Mouse (Mus musculus) embryonic facial prominence, embryonic 15.5 days (tissue): ENCODE results near the gene Ccdc97. TPM values are rescaled to one million over a fixed set of nuclear protein-coding genes. Genes with fewer than 3 reads are reported as not detected.

Source experiments
- ATAC-seq: fragments of 200-750 bp; cut with Nextera tagmentation; 2 replicates; pipeline ENCODE4 v1.8.0; 2017; ENCODE audit warnings: low read depth, moderate TSS enrichment; ENCODE audit not compliant: insufficient number of reproducible peaks, low FRiP score, low TSS enrichment
- H3K27ac ChIP-seq: fragments of 300-500 bp; sonication (generic); replicated peaks from 2 replicates; pipeline ENCODE4 v1.5.1; 2015; ENCODE audit warnings: mild to moderate bottlenecking, inconsistent platforms
- H3K27me3 ChIP-seq: fragments of 300-500 bp; sonication (generic); 2 replicates; pipeline ENCODE4 v1.6.1; 2015; ENCODE audit warnings: inconsistent platforms
- H3K36me3 ChIP-seq: fragments of 300-500 bp; sonication (generic); 2 replicates; pipeline ENCODE4 v1.6.1; 2015; ENCODE audit warnings: mild to moderate bottlenecking, inconsistent platforms
- H3K4me1 ChIP-seq: fragments of 300-500 bp; sonication (generic); 2 replicates; pipeline ENCODE4 v1.6.1; 2015; ENCODE audit warnings: inconsistent platforms
- H3K4me2 ChIP-seq: fragments of 300-500 bp; sonication (generic); replicated peaks from 2 replicates; pipeline ENCODE4 v1.6.1; 2015; ENCODE audit warnings: mild to moderate bottlenecking, inconsistent platforms
- H3K4me3 ChIP-seq: fragments of 300-500 bp; sonication (generic); replicated peaks from 2 replicates; pipeline ENCODE4 v1.5.1; 2015; ENCODE audit warnings: mild to moderate bottlenecking, inconsistent platforms
- H3K9ac ChIP-seq: fragments of 300-500 bp; sonication (generic); 2 replicates; pipeline ENCODE4 v1.6.1; 2015; ENCODE audit warnings: inconsistent platforms
- H3K9me3 ChIP-seq: fragments of 300-500 bp; sonication (generic); replicated peaks from 2 replicates; pipeline ENCODE4 v1.6.1; 2016; ENCODE audit warnings: inconsistent platforms
- WGBS: fragments of 180-500 bp; shearing (Covaris S2); methylation state at CpG from one replicate; pipeline ENCODE4 v1.1.7; 2015; 5-methylcytosine and 5-hydroxymethylcytosine counted together
- polyA plus RNA-seq: library from polyadenylated mRNA; unstranded; fragments of >200 nt; fragmentation: Nextera tagmentation; extraction: Ambion mirVana; gene quantifications from 2 replicates; pipeline ENCODE4 v1.2.1, GENCODE M21; 2015

The Ccdc97 gene
- polyA plus RNA-seq: 25.2 and 32.8 TPM in 2 replicates

- Histone ChIP-seq H3K4me3 (peak within 1 kb of the TSS; percentile 73), H3K27ac (peak within 1 kb of the TSS; percentile 90), H3K27me3 (no peaks in the 10 kb centered on the region), H3K9me3 (no peaks in the 10 kb centered on the region), H3K4me2 (peak within 1 kb of the TSS; percentile 80), H3K9ac (peak within 1 kb of the TSS; percentile 58), H3K4me1 (peaks cover 22% of the 10 kb centered on the region), H3K36me3 (peaks cover 63% of the 10 kb centered on the region)
- WGBS: 4% methylated on average over 32 of the region's 32 CpGs
- ATAC-seq: peak; percentile 83
Measured at GRCm38 (mm10) chr7:25718788-25719417, at the start of gene Ccdc97. Ccdc97 (minus strand) TSS chr7:25719088.

GRCm38 (mm10) chr7:25768229-25768628 lies 49.3 kb upstream of the Ccdc97 start:
- Histone ChIP-seq H3K27me3 (no peaks in the 10 kb centered on the region), H3K27ac (no peak overlapping the region), H3K4me1 (no peaks in the 10 kb centered on the region), H3K9me3 (no peaks in the 10 kb centered on the region), H3K4me2 (no peak overlapping the region), H3K4me3 (no peak overlapping the region), H3K36me3 (peaks cover 75% of the 10 kb centered on the region), H3K9ac (no peak overlapping the region)
- no peak for ATAC-seq
- WGBS: 84% methylated on average over 5 of the region's 5 CpGs

- H3K9ac ChIP-seq: no peak overlapping the region
- H3K4me1 ChIP-seq: no peaks in the 10 kb centered on the region
- H3K36me3 ChIP-seq: peaks cover 76% of the 10 kb centered on the region
- WGBS: 88% methylated on average over 6 of the region's 6 CpGs
- no peak overlapping the region for H3K27ac ChIP-seq
- H3K27me3 ChIP-seq: no peaks in the 10 kb centered on the region
- no peak overlapping the region for H3K4me3 ChIP-seq
- ATAC-seq: no peak
- no peaks in the 10 kb centered on the region for H3K9me3 ChIP-seq
- no peak overlapping the region for H3K4me2 ChIP-seq
Measured at GRCm38 (mm10) chr7:25766108-25766507, 47.2 kb upstream of the Ccdc97 start.

- Histone ChIP-seq H3K4me3 (no peak overlapping the region), H3K27ac (no peak overlapping the region), H3K9ac (no peak overlapping the region), H3K4me1 (no peaks in the 10 kb centered on the region), H3K4me2 (no peak overlapping the region), H3K9me3 (no peaks in the 10 kb centered on the region), H3K36me3 (peaks cover 82% of the 10 kb centered on the region), H3K27me3 (no peaks in the 10 kb centered on the region)
- 40% methylated on average over 5 of the region's 5 CpGs for WGBS
- ATAC-seq: no peak
Measured at GRCm38 (mm10) chr7:25764221-25764620, 45.3 kb upstream of the Ccdc97 start.

GRCm38 (mm10) chr7:25763678-25764077 lies 44.8 kb upstream of the Ccdc97 start:
- Histone ChIP-seq H3K27me3 (no peaks in the 10 kb centered on the region), H3K36me3 (peaks cover 79% of the 10 kb centered on the region), H3K4me3 (no peak overlapping the region), H3K4me2 (no peak overlapping the region), H3K27ac (no peak overlapping the region), H3K4me1 (no peaks in the 10 kb centered on the region), H3K9ac (no peak overlapping the region), H3K9me3 (no peaks in the 10 kb centered on the region)
- no peak for ATAC-seq
- WGBS: 61% methylated on average over 11 of the region's 11 CpGs

- WGBS: 76% methylated on average over 10 of the region's 10 CpGs
- no peak for ATAC-seq
- Histone ChIP-seq H3K27ac (no peak overlapping the region), H3K4me1 (no peaks in the 10 kb centered on the region), H3K9me3 (no peaks in the 10 kb centered on the region), H3K9ac (no peak overlapping the region), H3K36me3 (peaks cover 73% of the 10 kb centered on the region), H3K27me3 (no peaks in the 10 kb centered on the region), H3K4me2 (no peak overlapping the region), H3K4me3 (no peak overlapping the region)
Measured at GRCm38 (mm10) chr7:25761354-25761753, 42.5 kb upstream of the Ccdc97 start.

GRCm38 (mm10) chr7:25756011-25756410 lies 37.1 kb upstream of the Ccdc97 start:
- WGBS: 1% methylated on average over 18 of the region's 18 CpGs

GRCm38 (mm10) chr7:25755468-25755833 lies 36.6 kb upstream of the Ccdc97 start:
- peak overlapping the region; percentile 89 for H3K4me2 ChIP-seq
- peak overlapping the region; percentile 77 for H3K4me3 ChIP-seq
- peaks cover 35% of the 10 kb centered on the region for H3K36me3 ChIP-seq
- H3K9ac ChIP-seq: peak overlapping the region; percentile 37
- peaks cover 25% of the 10 kb centered on the region for H3K4me1 ChIP-seq
- H3K27me3 ChIP-seq: no peaks in the 10 kb centered on the region
- WGBS: under 1% methylated on average over 15 of the region's 15 CpGs
- peak overlapping the region; percentile 99 for H3K27ac ChIP-seq
- ATAC-seq: peak; percentile 48; the same call in 1 of the 2 replicates
- no peaks in the 10 kb centered on the region for H3K9me3 ChIP-seq

More at GRCm38 (mm10) chr7:25756011-25756410, 37.1 kb upstream of the Ccdc97 start:
- no peaks in the 10 kb centered on the region for H3K9me3 ChIP-seq
- peak overlapping the region; percentile 89 for H3K4me2 ChIP-seq
- peak; percentile 21; the same call in 1 of the 2 replicates for ATAC-seq
- H3K9ac ChIP-seq: peak overlapping the region; percentile 37
- H3K4me3 ChIP-seq: peak overlapping the region; percentile 77
- H3K27ac ChIP-seq: peak overlapping the region; percentile 99
- peaks cover 25% of the 10 kb centered on the region for H3K4me1 ChIP-seq
- H3K36me3 ChIP-seq: peaks cover 35% of the 10 kb centered on the region
- H3K27me3 ChIP-seq: no peaks in the 10 kb centered on the region

- Histone ChIP-seq H3K4me1 (peaks cover 25% of the 10 kb centered on the region), H3K4me2 (peak within 1 kb of the TSS; percentile 89), H3K9me3 (no peaks in the 10 kb centered on the region), H3K27ac (peak within 1 kb of the TSS; percentile 99), H3K9ac (peak within 1 kb of the TSS; percentile 96), H3K36me3 (peaks cover 33% of the 10 kb centered on the region), H3K4me3 (peak within 1 kb of the TSS; percentile 77), H3K27me3 (no peaks in the 10 kb centered on the region)
- peak; percentile 94 for ATAC-seq
- WGBS: under 1% methylated on average over 51 of the region's 55 CpGs
Measured at GRCm38 (mm10) chr7:25754738-25755467, 36.0 kb upstream of the Ccdc97 start, which contains the start of gene Hnrnpul1. Hnrnpul1 (minus strand) TSS chr7:25754757.

- H3K4me3 ChIP-seq: peak overlapping the region; percentile 77
- ATAC-seq: no peak
- H3K9me3 ChIP-seq: no peaks in the 10 kb centered on the region
- peaks cover 35% of the 10 kb centered on the region for H3K36me3 ChIP-seq
- H3K27me3 ChIP-seq: no peaks in the 10 kb centered on the region
- H3K4me2 ChIP-seq: peak overlapping the region; percentile 89
- H3K9ac ChIP-seq: peak overlapping the region; percentile 96
- peaks cover 25% of the 10 kb centered on the region for H3K4me1 ChIP-seq
- H3K27ac ChIP-seq: peak overlapping the region; percentile 99
- 1% methylated on average over 30 of the region's 30 CpGs for WGBS
Measured at GRCm38 (mm10) chr7:25754439-25754737, 35.5 kb upstream of the Ccdc97 start.

- Histone ChIP-seq H3K9ac (peak overlapping the region; percentile 96), H3K9me3 (no peaks in the 10 kb centered on the region), H3K4me2 (peak overlapping the region; percentile 89), H3K36me3 (peaks cover 39% of the 10 kb centered on the region), H3K4me1 (peaks cover 25% of the 10 kb centered on the region), H3K27me3 (no peaks in the 10 kb centered on the region), H3K27ac (peak overlapping the region; percentile 99), H3K4me3 (peak overlapping the region; percentile 77)
- under 1% methylated on average over 46 of the region's 46 CpGs for WGBS
- ATAC-seq: 0 out of 2 replicates have a peak, but pooled peaks have one; percentile 1
Measured at GRCm38 (mm10) chr7:25753643-25754438, 35.0 kb upstream of the Ccdc97 start.
